Mouse (Mus musculus) kidney, postnatal 10 days (tissue): ENCODE measurements around the gene Abat.

Source experiments
- DNase-seq: peaks from one replicate; pipeline ENCODE4 v3.0.0; 2021; ENCODE audit warnings: mixed read lengths

Abat gene

DNA sequence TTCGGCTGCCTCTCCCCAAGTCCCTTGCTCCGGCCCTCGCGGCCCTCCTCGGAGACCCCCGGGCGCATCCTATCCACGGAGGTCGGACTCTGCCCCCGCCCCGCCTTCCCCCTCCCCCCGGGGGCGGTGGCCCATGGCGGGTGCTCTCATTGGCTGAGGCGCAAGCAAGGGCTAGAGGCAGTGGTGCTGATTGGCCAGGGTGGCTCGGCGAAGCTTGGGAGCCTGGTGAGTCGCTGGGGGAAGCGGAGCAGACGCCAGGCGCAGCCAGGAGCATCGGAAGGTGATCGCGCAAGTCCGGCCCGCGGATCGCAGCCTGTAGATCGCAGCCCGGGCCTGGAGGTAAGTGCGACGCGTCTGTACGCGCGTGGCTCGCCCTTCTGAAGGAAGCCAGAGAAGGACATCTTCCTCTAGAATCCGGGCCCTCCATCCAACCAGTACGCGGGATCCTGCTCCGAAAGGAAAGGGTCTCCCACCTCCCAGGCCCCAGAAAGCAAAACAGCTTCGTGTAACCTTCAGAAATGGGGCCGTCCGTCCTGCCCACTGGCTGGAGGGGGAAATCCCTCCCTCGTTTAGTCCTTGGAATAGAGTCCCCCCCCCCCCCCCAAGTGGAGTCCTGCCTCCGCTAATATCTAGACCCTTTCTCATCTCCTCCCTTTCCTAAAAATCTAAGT, at the start of gene Abat:
TSS of gene Abat (plus strand) at position 194 of the 671 bp plus-strand sequence.
- peak; percentile 97 for DNase-seq

- DNase-seq = no peak
Observed at GRCm38 (mm10) chr16:8470132-8470531, 43.1 kb upstream of the Abat start.

DNA sequence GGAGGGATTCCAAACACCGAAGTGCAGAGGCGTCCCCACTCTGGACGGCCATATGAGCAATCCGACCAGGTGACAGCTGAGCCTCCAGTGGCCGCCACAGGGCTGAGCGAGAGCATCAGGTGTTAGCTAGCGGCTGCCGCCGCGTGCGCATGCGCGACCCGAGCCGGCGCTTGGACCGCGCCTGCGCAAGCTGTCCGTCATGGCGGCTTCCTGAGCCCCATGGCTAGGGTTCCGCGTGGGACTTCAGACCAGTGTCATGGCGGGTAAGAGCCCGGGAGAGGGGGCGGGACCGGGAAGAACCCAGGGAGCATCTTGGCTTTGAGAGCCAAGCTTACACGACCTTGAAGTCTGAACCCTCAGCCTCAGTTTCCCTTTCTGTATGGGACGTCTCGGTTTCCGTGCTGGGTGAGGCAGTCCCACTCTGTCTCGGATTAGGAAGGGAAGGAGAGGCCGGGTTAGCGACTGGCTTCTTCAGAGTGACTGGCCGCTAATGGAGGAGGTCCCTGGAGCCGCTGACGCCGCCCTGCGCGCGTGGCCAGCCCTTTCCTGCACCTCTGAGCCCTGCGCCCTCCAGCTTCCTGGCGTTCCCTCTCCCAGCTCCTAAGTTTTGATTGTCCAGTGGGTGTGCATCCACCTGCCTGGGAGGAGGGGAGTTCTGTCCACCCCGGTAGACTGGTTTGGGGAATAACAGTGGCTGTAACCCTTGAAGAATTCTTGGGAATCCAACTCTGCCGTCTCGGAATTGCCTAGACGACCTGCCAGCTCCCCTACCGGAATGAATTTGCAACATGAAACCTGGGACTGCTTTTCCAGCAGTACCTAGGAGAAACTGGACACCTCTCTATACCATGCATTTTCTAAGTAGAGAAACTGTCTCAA, 42.4 kb upstream of the Abat start, which contains the start of gene Mettl22:
TSS of gene Mettl22 (plus strand) at position 186 of the 879 bp plus-strand sequence.
- peak; percentile 94 for DNase-seq

GRCm38 (mm10) chr16:8487396-8488005, 25.7 kb upstream of the Abat start:
- DNase-seq = no peak

DNA sequence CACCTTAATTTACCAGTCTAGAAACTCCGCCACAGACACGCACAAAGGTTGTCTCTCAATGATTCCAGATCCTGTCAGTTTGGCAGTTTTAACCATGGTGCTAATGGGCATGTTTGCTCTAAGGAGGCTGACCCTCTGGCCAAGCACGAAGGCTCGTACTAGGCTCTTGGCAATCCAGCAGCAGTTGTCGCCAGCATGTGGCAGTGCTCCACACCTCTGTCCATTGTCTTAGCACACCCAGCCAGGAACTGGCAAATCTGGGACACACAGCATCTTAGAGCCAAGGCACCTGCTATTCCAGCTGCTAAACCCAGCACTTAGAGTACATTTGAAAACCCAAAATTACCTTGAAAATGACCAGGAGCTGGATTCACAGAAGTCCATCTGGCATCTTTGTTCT, 23.9 kb upstream of the Abat start:
- no peak for DNase-seq

- peak; percentile 50 for DNase-seq
Observed at GRCm38 (mm10) chr16:8491743-8492490, 21.3 kb upstream of the Abat start.

- peak; percentile 76 for DNase-seq
Observed at GRCm38 (mm10) chr16:8494268-8494667, 19.0 kb upstream of the Abat start.

DNA sequence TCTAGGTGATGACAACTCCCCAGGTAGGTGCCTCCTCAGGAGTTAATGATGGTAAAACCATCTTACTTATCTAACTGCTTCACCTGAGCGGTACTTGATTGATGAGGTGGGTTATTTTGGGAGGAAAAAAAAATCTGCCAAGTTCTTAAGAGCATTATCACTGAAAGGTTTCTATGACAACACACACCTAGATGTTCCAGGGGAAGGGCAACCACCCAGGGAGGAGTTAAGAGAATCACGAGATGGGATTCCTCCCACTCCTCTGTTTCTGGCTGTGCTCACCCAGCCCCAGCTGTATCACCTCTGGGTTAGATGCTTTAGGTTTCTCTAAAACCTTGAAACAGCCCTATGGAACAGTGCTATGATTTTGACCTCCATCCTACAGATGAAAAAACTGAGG, 16.3 kb upstream of the Abat start:
- DNase-seq = no peak

DNA sequence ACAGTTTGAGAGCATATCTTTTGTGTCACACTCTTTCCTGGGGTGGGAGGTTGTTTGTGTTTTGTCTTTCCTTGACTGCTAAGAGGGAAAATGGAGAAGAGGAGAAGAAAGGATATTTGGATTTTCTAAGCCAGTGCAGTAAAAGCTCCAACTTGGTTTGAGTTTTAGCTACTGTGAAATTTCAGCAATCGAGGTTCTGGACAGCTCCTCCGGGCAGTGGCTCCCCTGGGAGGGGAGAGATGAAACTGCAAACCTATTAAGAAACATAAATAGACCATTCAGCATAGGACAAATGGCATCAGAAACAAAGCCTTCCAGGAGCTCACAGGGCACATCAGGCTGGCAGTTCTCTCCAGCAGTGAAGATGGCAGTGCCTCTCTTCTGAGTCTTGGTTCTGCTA, 9.0 kb upstream of the Abat start:
- peak; percentile 46 for DNase-seq

- no peak for DNase-seq
Observed at GRCm38 (mm10) chr16:8509894-8510293, 3.3 kb upstream of the Abat start.

DNA sequence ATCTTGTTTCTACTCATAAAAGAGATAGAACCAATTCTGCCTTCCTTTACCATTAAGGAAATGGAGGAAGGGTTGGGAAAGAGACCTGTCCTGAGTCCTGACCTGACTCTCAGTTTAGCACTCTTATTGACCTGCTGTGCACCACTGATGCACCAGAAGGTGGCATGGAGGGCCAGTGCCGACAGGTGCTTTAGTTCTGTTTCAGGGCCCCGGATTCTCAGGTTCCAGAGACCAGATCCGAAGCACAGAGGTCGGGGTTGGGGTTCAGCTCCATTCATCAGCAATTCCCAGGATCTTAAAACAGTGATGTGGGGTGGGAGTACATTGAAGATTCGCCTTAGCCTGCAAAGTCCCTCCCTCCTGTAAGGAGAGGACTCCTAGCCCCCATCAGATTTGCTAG, 399 bp upstream of the Abat start:
- no peak for DNase-seq

DNA sequence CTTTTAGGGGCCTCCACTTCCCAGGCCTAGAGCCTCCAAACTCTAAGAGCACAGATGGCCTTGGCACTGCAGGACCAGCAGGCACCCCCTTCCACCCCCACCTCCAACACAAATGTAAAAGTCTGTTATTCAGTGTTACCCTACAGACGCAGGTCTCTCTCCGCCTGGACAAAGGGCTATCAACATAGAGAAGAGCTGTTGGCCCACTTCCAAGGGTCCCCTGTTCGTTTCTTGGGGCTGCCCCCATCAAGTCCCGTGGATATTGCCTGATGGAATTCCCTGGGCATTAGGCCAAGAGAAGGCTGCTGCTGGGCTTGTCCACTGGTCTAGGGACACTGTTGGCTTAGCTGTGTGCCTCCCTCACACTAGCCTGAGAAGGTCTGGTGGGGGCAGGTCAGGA, 951 bp downstream of the Abat start:
- peak; percentile 83 for DNase-seq

DNA sequence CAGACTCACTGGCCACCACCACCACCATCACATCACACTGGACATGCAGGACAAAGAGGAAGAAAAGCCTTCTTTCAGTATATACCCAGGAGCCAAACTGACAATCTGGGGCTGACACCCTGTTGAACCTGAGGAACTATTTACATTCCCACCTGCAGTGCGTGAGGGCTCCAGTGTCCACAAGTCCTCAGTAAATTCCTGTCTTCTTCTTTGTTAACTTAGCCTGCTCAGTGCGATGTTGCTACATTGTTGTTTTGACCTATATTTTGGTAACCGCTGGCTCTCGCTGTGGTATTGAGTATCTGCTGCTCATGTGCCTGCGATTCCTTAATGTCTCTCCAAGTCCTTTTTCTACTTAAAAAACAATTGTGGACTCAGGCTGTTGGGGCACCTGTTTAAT, 7.3 kb downstream of the Abat start:
- DNase-seq = no peak

DNA sequence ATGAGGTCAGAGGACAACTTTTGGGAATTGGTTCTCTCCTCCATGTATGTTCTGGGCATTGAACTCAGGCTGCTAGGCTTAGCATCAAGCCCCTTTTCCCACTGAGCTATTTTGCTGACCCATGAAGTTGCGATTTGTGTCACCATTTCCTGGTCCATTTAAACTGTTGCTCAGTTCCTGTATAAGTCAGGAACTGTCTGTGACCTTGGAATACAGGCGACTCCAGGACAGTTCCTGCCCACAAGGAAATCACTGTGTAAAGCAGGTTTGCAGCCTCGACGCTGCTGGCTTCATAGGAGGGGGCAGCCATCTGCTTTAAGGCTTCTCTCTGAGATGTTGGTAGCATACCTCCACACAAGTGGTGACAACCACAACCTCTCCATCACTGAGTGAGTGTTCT, 8.1 kb downstream of the Abat start:
- no peak for DNase-seq

- peak; percentile 67 for DNase-seq
Observed at GRCm38 (mm10) chr16:8523480-8524144, 10.4 kb downstream of the Abat start.

GRCm38 (mm10) chr16:8524163-8524847, 11.1 kb downstream of the Abat start:
- no peak for DNase-seq

DNA sequence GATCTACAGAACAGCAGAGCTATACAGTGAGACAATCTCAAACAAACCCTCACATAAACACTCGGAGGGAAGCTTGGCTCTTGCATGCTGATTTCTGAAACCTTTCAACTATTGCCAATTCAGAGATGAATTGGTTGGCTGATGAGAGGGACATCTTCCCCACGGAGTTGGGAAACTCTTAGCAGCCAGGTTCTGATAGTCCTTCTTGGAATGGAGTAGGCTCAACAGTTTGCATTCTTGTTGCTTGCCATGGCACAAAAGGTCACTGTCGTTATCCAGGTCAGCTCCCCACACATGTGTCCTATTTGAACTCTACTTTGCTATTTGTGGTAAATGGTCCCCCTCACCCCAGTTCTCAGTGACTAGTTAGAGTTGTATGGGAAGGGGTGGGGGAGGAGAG, 12.1 kb downstream of the Abat start:
- no peak for DNase-seq

- DNase-seq = no peak
Observed at GRCm38 (mm10) chr16:8525877-8526276, 12.6 kb downstream of the Abat start.

DNA sequence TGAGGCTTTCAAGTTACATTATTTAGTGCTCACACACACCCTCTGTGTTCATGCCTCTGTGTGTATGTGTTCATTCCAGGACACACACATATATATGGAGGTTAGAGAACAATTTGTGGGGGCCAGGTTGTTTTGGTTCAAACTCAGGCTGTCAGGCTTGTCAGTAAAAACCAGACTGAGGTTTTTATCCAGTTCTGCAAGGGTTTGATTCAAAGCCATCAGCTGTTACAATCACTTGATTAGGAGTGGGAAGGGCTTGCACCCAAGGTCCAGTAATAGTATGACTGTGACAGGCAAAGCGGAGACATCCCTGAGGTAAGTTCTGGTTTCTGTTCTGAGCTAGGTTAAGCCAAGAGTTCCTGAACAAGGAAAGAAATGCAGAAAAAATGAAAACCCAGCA, 16.2 kb downstream of the Abat start:
- DNase-seq = no peak

DNA sequence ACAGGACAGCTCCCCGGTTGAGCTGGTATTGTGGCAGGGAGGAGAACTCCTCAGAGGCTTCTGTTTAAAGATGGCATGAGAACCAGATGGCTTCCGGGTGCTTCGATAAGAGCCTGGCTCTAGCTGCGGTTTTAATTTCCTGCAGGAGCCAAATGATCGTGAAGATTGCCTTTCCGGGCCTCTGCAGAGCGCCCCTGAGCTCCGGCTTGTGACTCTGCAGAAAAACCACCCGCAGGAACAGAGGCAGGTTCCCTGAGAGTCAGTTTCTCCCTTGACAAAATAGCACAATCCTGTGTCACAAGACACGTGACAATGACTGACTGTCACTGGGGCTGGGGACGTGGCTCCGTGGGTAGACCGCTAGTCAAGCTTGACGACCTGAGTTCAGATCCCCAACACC, 16.8 kb downstream of the Abat start:
- no peak for DNase-seq

GRCm38 (mm10) chr16:8532461-8532860, 19.2 kb downstream of the Abat start:
- DNase-seq = no peak

DNA sequence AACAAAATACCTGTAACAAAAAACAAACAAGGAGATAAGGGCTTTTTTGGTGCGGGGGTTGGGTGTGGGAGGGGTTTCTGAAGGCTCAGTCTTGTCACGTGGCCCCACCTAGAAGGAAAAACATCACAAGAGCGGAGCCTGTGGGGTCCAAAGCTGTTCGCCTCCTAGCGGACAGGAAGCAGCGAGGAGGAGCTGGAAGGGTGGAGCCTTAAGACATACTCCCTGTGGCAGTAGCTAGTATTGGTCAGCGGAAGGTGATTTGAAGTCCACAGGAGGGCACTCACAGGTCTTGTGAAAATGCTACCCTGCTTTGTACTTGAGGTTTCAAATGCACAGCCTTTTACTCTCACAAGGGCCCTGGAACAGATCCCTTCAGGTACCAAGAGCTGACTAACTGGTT, 19.7 kb downstream of the Abat start:
- DNase-seq = no peak
